Mouse (Mus musculus) midbrain, embryonic 16.5 days (tissue): ENCODE data around the gene Mfsd1. TPM values are rescaled to one million over a fixed set of nuclear protein-coding genes. Genes with fewer than 3 reads are reported as not detected.

Experiments used
- ATAC-seq: fragments of 200-750 bp; cut with Nextera tagmentation; 2 replicates; pipeline ENCODE4 v1.8.0; 2017; ENCODE audit warnings: moderate TSS enrichment
- H3K27ac ChIP-seq: fragments of 300-500 bp; sonication (generic); 2 replicates; pipeline ENCODE4 v1.5.1; 2014; ENCODE audit warnings: mild to moderate bottlenecking, low read length, mixed read lengths
- H3K27me3 ChIP-seq: fragments of 300-500 bp; sonication (generic); 2 replicates; pipeline ENCODE4 v1.6.1; 2014; ENCODE audit warnings: low read depth, low read length, mixed read lengths; ENCODE audit not compliant: control insufficient read depth, insufficient read depth
- H3K36me3 ChIP-seq: fragments of 300-500 bp; sonication (generic); 2 replicates; pipeline ENCODE4 v1.6.1; 2014; ENCODE audit warnings: mild to moderate bottlenecking, low read length, moderate library complexity, mixed read lengths; ENCODE audit not compliant: control insufficient read depth, insufficient read depth
- H3K4me1 ChIP-seq: fragments of 300-500 bp; sonication (generic); 2 replicates; pipeline ENCODE4 v1.6.1; 2014; ENCODE audit warnings: mild to moderate bottlenecking, low read length, mixed read lengths; ENCODE audit not compliant: control insufficient read depth, insufficient read depth
- H3K4me2 ChIP-seq: fragments of 300-500 bp; sonication (generic); 2 replicates; pipeline ENCODE4 v1.6.1; 2014; ENCODE audit warnings: mild to moderate bottlenecking, low read length, mixed read lengths
- H3K4me3 ChIP-seq: fragments of 300-500 bp; sonication (generic); 2 replicates; pipeline ENCODE4 v1.5.1; 2014; ENCODE audit warnings: low read depth, mild to moderate bottlenecking, low read length, moderate library complexity, mixed read lengths
- H3K9ac ChIP-seq: fragments of 300-500 bp; sonication (generic); 2 replicates; pipeline ENCODE4 v1.6.1; 2014; ENCODE audit warnings: low read depth, low read length, mixed read lengths
- H3K9me3 ChIP-seq: fragments of 300-500 bp; sonication (generic); replicated peaks from 2 replicates; pipeline ENCODE4 v1.6.1; 2014; ENCODE audit warnings: mild to moderate bottlenecking, low read length, mixed read lengths; ENCODE audit not compliant: control insufficient read depth, poor library complexity, severe bottlenecking
- WGBS: fragments of 180-500 bp; shearing (Covaris S2); extraction: QIAGEN DNeasy Blood & Tissue Kit; methylation state at CpG from one replicate; pipeline ENCODE4 v1.1.7; 2014; 5-methylcytosine and 5-hydroxymethylcytosine counted together
- polyA plus RNA-seq: library from polyadenylated mRNA; unstranded; fragments of >200 nt; fragmentation: Nextera tagmentation; extraction: Ambion mirVana; gene quantifications from 2 replicates; pipeline ENCODE4 v1.2.1, GENCODE M21; 2015

The Mfsd1 gene
- polyA plus RNA-seq, 1 experiment from 2014 or later = 29.5 TPM

GRCm38 (mm10) chr3:67564731-67565357 is 17.7 kb upstream of the Mfsd1 start:
- 46% methylated on average over 5 of the region's 5 CpGs for WGBS
- no peaks in the 10 kb centered on the region; the same call in 1 of the 2 replicates for H3K4me1 ChIP-seq
- peak; percentile 79 for ATAC-seq
- H3K9me3 ChIP-seq = no peaks in the 10 kb centered on the region
- no peak overlapping the region for H3K9ac ChIP-seq
- no peak overlapping the region for H3K27ac ChIP-seq
- H3K4me2 ChIP-seq = no peak overlapping the region
- H3K4me3 ChIP-seq = no peak overlapping the region
- no peaks in the 10 kb centered on the region for H3K27me3 ChIP-seq
- H3K36me3 ChIP-seq = no peaks in the 10 kb centered on the region

DNA sequence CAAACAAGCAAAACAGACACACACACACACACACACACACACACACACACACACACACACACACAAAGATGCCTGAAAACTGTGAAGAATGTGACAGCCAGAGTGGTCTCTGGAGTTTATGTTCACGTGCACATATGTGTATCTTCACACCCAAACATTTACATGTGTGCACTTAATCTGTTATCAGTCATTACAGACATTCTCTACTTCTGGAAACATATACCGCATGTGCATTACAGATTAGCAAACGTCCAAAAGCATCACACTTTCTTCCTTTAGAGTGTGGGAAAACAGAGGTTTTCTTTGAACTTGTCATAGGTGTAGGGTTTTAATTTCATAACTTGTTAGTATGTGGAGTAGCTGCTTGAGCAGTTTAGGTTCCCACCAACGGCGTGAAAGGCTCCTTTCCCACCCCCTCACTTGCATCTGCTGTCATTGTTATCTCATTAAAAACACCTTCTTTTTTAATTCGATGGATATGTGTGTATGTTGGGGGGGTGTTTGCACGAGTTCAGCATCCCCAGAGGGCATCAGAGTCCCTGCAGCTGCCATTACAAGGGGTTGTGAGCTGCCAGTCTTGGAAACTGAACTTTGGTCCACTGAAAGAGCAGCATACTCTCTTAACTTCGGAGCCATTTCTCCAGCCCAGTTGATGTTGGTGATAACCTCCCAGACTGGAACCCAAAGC is 16.9 kb upstream of the Mfsd1 start:
- Histone ChIP-seq H3K4me2 (no peak overlapping the region), H3K4me3 (no peak overlapping the region), H3K27ac (no peak overlapping the region), H3K36me3 (no peaks in the 10 kb centered on the region), H3K9me3 (no peaks in the 10 kb centered on the region), H3K9ac (no peak overlapping the region), H3K4me1 (no peaks in the 10 kb centered on the region; the same call in 1 of the 2 replicates), H3K27me3 (0 out of 2 replicates have a peak, but pooled peaks cover 2% of the 10 kb centered on the region)
- WGBS = 74% methylated on average over 8 of the region's 8 CpGs
- no peak for ATAC-seq

DNA sequence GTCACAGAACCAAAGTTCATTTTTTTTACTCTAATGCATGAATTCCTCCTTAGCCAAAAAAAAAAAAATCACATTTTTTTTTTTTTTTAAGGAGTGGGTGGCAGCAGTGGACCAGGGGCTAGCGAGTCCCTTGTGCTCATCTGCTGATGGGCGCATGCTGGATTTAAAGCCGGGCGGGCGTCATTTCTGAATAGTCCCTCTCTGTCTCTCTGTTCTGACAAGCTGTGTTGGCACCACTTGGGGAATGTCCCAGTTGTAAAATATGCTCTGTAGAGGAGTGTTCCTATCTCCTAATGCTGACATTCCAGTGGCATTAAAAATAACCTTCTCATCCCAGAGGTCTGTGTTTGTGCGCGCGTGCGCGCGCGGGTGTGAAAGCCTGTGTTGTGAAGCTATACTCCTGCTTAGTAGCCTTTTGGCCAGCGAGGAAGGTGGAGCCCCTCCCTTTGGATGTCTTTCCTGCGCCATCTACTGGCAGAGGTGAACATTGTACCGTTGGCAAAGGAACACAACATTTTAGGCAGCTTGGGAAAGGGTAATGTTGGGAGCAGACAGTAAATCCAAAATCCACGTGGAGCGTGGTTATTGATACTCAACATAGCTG is 14.4 kb upstream of the Mfsd1 start:
- Histone ChIP-seq H3K27me3 (peaks cover 6% of the 10 kb centered on the region; the same call in 1 of the 2 replicates), H3K4me2 (peak overlapping the region; percentile 58), H3K4me3 (peak overlapping the region; percentile 27), H3K36me3 (no peaks in the 10 kb centered on the region), H3K4me1 (no peaks in the 10 kb centered on the region; the same call in 1 of the 2 replicates), H3K9me3 (no peaks in the 10 kb centered on the region), H3K27ac (no peak overlapping the region), H3K9ac (0 out of 2 replicates have a peak overlapping the region, but pooled peaks have one; percentile 40)
- ATAC-seq = peak; percentile 77
- 21% methylated on average over 17 of the region's 17 CpGs for WGBS

- Histone ChIP-seq H3K4me3 (no peak overlapping the region), H3K27me3 (peaks cover 13% of the 10 kb centered on the region; the same call in 1 of the 2 replicates), H3K27ac (no peak overlapping the region), H3K4me1 (no peaks in the 10 kb centered on the region; the same call in 1 of the 2 replicates), H3K36me3 (no peaks in the 10 kb centered on the region), H3K9ac (no peak overlapping the region), H3K4me2 (no peak overlapping the region), H3K9me3 (no peaks in the 10 kb centered on the region)
- ATAC-seq = no peak
- 64% methylated on average over 4 of the region's 4 CpGs for WGBS
Observed at GRCm38 (mm10) chr3:67572918-67573317, 9.6 kb upstream of the Mfsd1 start.

- Histone ChIP-seq H3K36me3 (no peaks in the 10 kb centered on the region), H3K4me1 (no peaks in the 10 kb centered on the region), H3K27me3 (peaks cover 13% of the 10 kb centered on the region; the same call in 1 of the 2 replicates), H3K4me3 (no peak overlapping the region), H3K4me2 (no peak overlapping the region), H3K27ac (no peak overlapping the region), H3K9ac (no peak overlapping the region), H3K9me3 (no peaks in the 10 kb centered on the region)
- 0% methylated on average over 1 of the region's 1 CpGs for WGBS
- ATAC-seq = no peak
Observed at GRCm38 (mm10) chr3:67573523-67573922, 9.0 kb upstream of the Mfsd1 start.

GRCm38 (mm10) chr3:67576248-67576647 is 6.3 kb upstream of the Mfsd1 start:
- ATAC-seq = no peak
- H3K4me1 ChIP-seq = no peaks in the 10 kb centered on the region
- H3K9ac ChIP-seq = no peak overlapping the region
- no peak overlapping the region for H3K4me3 ChIP-seq
- H3K4me2 ChIP-seq = no peak overlapping the region
- WGBS = 88% methylated on average over 2 of the region's 2 CpGs
- H3K36me3 ChIP-seq = no peaks in the 10 kb centered on the region
- H3K27me3 ChIP-seq = peaks cover 11% of the 10 kb centered on the region; the same call in 1 of the 2 replicates
- H3K27ac ChIP-seq = no peak overlapping the region
- H3K9me3 ChIP-seq = no peaks in the 10 kb centered on the region

DNA sequence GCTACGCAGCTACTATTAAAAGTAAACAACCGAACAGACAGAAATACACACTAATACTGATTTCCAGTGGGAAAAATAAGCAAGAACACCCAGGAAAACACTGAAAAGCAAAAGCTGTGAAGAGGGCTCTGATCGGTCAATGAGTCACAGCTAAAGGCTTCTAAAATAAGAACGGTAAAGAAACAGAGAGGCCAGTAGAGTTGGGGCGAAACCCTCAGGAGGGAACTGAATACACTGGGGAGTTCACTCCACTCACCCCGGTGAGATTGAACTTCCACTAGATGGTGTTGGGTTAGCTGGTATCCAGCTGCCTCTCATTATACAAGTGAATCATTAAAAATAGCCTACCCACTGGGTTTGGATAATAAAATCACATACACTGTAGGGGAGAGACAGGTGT is 5.8 kb upstream of the Mfsd1 start:
- ATAC-seq = no peak
- no peaks in the 10 kb centered on the region for H3K36me3 ChIP-seq
- no peak overlapping the region for H3K9ac ChIP-seq
- H3K4me2 ChIP-seq = no peak overlapping the region
- H3K27me3 ChIP-seq = peaks cover 11% of the 10 kb centered on the region; the same call in 1 of the 2 replicates
- WGBS = 86% methylated on average over 6 of the region's 6 CpGs
- no peak overlapping the region for H3K4me3 ChIP-seq
- no peaks in the 10 kb centered on the region for H3K9me3 ChIP-seq
- H3K27ac ChIP-seq = no peak overlapping the region
- no peaks in the 10 kb centered on the region for H3K4me1 ChIP-seq

DNA sequence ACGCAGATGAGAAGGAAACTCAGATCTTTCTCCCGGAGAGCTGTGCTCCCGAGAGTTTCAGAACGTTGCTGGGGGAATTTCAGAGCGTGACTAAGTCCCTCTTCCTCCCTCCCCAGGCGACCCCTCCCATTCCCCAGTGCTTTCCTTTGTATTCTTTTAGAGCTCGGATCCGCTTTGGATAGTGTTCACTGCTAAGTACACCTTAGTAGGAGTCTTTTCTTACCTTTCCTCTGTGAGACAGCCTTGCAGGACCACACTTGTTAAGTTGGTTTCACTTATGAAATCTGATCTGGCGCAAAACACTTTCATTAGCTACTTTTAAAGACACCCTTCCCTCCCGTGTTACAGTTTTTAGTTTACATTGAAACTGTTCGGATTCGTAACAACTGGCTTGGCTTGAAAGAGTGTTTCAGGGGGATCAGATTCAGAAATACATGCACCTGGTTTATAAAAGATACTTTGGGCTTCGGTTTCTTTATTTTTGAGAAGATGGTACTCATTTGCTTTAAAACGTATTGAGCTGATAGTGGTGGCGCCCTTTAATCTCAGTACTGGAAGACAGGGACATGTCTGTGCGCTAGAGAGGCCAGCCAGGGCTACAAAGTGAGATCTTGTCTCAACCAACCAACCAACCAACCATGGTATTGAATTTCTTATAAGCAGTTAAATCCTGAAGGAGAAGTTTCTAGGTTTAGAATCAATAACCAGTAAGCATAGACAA is 744 bp downstream of the Mfsd1 start:
- H3K27me3 ChIP-seq = no peaks in the 10 kb centered on the region; the same call in 1 of the 2 replicates
- no peaks in the 10 kb centered on the region for H3K9me3 ChIP-seq
- peak overlapping the region; percentile 72 for H3K27ac ChIP-seq
- H3K9ac ChIP-seq = peak overlapping the region; percentile 88
- ATAC-seq = peak; percentile 55; the same call in 1 of the 2 replicates
- peaks cover 15% of the 10 kb centered on the region; the same call in 1 of the 2 replicates for H3K4me1 ChIP-seq
- WGBS = 22% methylated on average over 16 of the region's 16 CpGs
- H3K4me3 ChIP-seq = peak overlapping the region; percentile 94
- H3K4me2 ChIP-seq = peak overlapping the region; percentile 86
- peaks cover 5% of the 10 kb centered on the region; the same call in 1 of the 2 replicates for H3K36me3 ChIP-seq
